ENCODE assay signal across 8 mouse cellular contexts in genomic region chr10:110455838-110456493, GRCm38 (mm10). TPM values are rescaled to one million over a fixed set of nuclear protein-coding genes. Genes with fewer than 3 reads are reported as not detected.
DNase-seq lines count a peak whose midpoint lies in the region; ATAC-seq lines count a peak whose summit lies in the region.

Gene Nav3 (minus strand): TSS chr10:110456204.

- peak within 1 kb of the TSS; percentile 64 for H3K4me3 ChIP-seq in embryonic facial prominence, embryonic 13.5 days
- peak within 1 kb of the TSS; percentile 60 for H3K4me3 ChIP-seq in limb, embryonic 13.5 days
- peak within 1 kb of the TSS; percentile 68 for H3K4me3 ChIP-seq in midbrain, embryonic 15.5 days
- peak within 1 kb of the TSS; percentile 67 for H3K4me3 ChIP-seq in stomach, embryonic 16.5 days (replicated peaks; ENCODE audit: low read length)

- no peak within 1 kb of the TSS; the same call in none of the 2 replicates for H3K27ac ChIP-seq in embryonic facial prominence, embryonic 13.5 days
- no peak within 1 kb of the TSS for H3K27ac ChIP-seq in limb, embryonic 13.5 days
- H3K27ac ChIP-seq in midbrain, embryonic 15.5 days, result peak within 1 kb of the TSS; percentile 91
- H3K27ac ChIP-seq in stomach, embryonic 16.5 days (ENCODE audit: low read length), result no peak within 1 kb of the TSS

- peaks cover 43% of the 10 kb centered on the region for H3K27me3 ChIP-seq in embryonic facial prominence, embryonic 13.5 days
- H3K27me3 ChIP-seq in limb, embryonic 13.5 days, result peaks cover 42% of the 10 kb centered on the region
- no peaks in the 10 kb centered on the region for H3K27me3 ChIP-seq in midbrain, embryonic 15.5 days (replicated peaks)
- H3K27me3 ChIP-seq in stomach, embryonic 16.5 days (ENCODE audit: control insufficient read depth, insufficient read depth, low read length), result peaks cover 14% of the 10 kb centered on the region

- peak within 1 kb of the TSS; percentile 93 for H3K4me2 ChIP-seq in embryonic facial prominence, embryonic 13.5 days
- H3K4me2 ChIP-seq in limb, embryonic 13.5 days (replicated peaks), result peak within 1 kb of the TSS; percentile 93
- H3K4me2 ChIP-seq in midbrain, embryonic 15.5 days, result peak within 1 kb of the TSS; percentile 81
- H3K4me2 ChIP-seq in stomach, embryonic 16.5 days (ENCODE audit: low read depth, low read length), result peak within 1 kb of the TSS; percentile 97

- peaks cover 6% of the 10 kb centered on the region for H3K4me1 ChIP-seq in embryonic facial prominence, embryonic 13.5 days
- H3K4me1 ChIP-seq in limb, embryonic 13.5 days, result peaks cover 8% of the 10 kb centered on the region
- peaks cover 22% of the 10 kb centered on the region for H3K4me1 ChIP-seq in midbrain, embryonic 15.5 days
- H3K4me1 ChIP-seq in stomach, embryonic 16.5 days (ENCODE audit: control insufficient read depth, insufficient read depth, low read length), result peaks cover 6% of the 10 kb centered on the region; the same call in 1 of the 2 replicates

- H3K9me3 ChIP-seq in embryonic facial prominence, embryonic 13.5 days, result no peaks in the 10 kb centered on the region
- H3K9me3 ChIP-seq in limb, embryonic 13.5 days, result no peaks in the 10 kb centered on the region
- no peaks in the 10 kb centered on the region for H3K9me3 ChIP-seq in midbrain, embryonic 15.5 days
- no peaks in the 10 kb centered on the region for H3K9me3 ChIP-seq in stomach, embryonic 16.5 days (replicated peaks; ENCODE audit: control insufficient read depth, low read length)

- ATAC-seq in embryonic facial prominence, embryonic 13.5 days (ENCODE audit: insufficient number of reproducible peaks, insufficient read depth, low FRiP score, low TSS enrichment, low read depth), result peak; percentile 81
- ATAC-seq in limb, embryonic 13.5 days (ENCODE audit: low FRiP score, low read depth), result peak; percentile 90
- ATAC-seq in midbrain, embryonic 15.5 days (replicated peaks), result peak; percentile 93
- peak; percentile 92 for ATAC-seq in stomach, embryonic 16.5 days (ENCODE audit: insufficient read depth, low FRiP score)

- H3K9ac ChIP-seq in embryonic facial prominence, embryonic 13.5 days, result peak within 1 kb of the TSS; percentile 79
- H3K9ac ChIP-seq in limb, embryonic 13.5 days, result peak within 1 kb of the TSS; percentile 74
- H3K9ac ChIP-seq in midbrain, embryonic 15.5 days, result peak within 1 kb of the TSS; percentile 73
- peak within 1 kb of the TSS; percentile 75 for H3K9ac ChIP-seq in stomach, embryonic 16.5 days (ENCODE audit: low read length)

- no peaks in the 10 kb centered on the region for H3K36me3 ChIP-seq in embryonic facial prominence, embryonic 13.5 days
- H3K36me3 ChIP-seq in limb, embryonic 13.5 days, result no peaks in the 10 kb centered on the region
- no peaks in the 10 kb centered on the region for H3K36me3 ChIP-seq in midbrain, embryonic 15.5 days (replicated peaks)
- no peaks in the 10 kb centered on the region for H3K36me3 ChIP-seq in stomach, embryonic 16.5 days (ENCODE audit: control insufficient read depth, insufficient read depth, low read length)

- DNase-seq in thymus, postnatal 14 days, result peak; percentile 3
- DNase-seq in thymus, postnatal 36 days, result no peak
- peak; percentile 14 to 31 for DNase-seq in heart, adult 9 months (ENCODE audit: low spot score in 2 of 2)
- DNase-seq in kidney, adult 9 months, result peak; percentile 36

- 1% methylated on average over 32 of the region's 50 CpGs for WGBS in embryonic facial prominence, embryonic 13.5 days
- 0% methylated on average over 19 of the region's 50 CpGs for WGBS in limb, embryonic 13.5 days
- 0% methylated on average over 33 of the region's 50 CpGs for WGBS in midbrain, embryonic 15.5 days
- WGBS in stomach, embryonic 16.5 days, result 1% methylated on average over 25 of the region's 50 CpGs

RNA-seq across cellular contexts. Expression of gene Nav3, which starts in this region (rescaled TPM):
- polyA plus RNA-seq in embryonic facial prominence, embryonic 13.5 days (2015; fragmentation: Nextera tagmentation; extraction: Ambion mirVana), result 3.4 and 4.1 TPM in 2 replicates
- polyA plus RNA-seq in limb, embryonic 13.5 days (2015; fragmentation: Nextera tagmentation; extraction: Ambion mirVana), result 4.4 and 5.5 TPM in 2 replicates
- polyA plus RNA-seq in midbrain, embryonic 15.5 days (2015; fragmentation: Nextera tagmentation; extraction: Ambion mirVana), result 24.7 and 27.0 TPM in 2 replicates
- polyA plus RNA-seq in stomach, embryonic 16.5 days (2015; fragmentation: Nextera tagmentation; extraction: Ambion mirVana), result 1.6 and 2.4 TPM in 2 replicates

Comparison
In these comparisons a context has a peak if more than half of its experiments do, and no peak if none do; other contexts are left out.
1. DNase-seq: peak in thymus, postnatal 14 days (single experiment), heart, adult 9 months (2 of 2) and kidney, adult 9 months (single experiment); none in thymus, postnatal 36 days (0 of 2).
2. Peak in every context shown above with its lines, with median percentiles within 50 percentile points of each other: ATAC-seq, H3K4me2 ChIP-seq, H3K4me3 ChIP-seq and H3K9ac ChIP-seq.